Mouse (Mus musculus): ENCODE measurements at regions not wholly inside any gene's neighbourhood (a gene's known extent, or its start where the extent isn't known, plus 50 kb on each side); places are given as distances from the start of the nearest gene placed in this dataset.

GRCm38 (mm10) chr1:158161533-158161932, 194.6 kb downstream of the Brinp2 start:
- no peak for DNase-seq (ENCODE audit: low spot score)

GRCm38 (mm10) chr1:158163411-158163810, 192.7 kb downstream of the Brinp2 start:
- DNase-seq (ENCODE audit: low spot score), result no peak

- no peak for DNase-seq (ENCODE audit: low spot score)
These were observed 186.1 kb downstream of the Brinp2 start for GRCm38 (mm10) chr1:158170006-158170405.

DNA sequence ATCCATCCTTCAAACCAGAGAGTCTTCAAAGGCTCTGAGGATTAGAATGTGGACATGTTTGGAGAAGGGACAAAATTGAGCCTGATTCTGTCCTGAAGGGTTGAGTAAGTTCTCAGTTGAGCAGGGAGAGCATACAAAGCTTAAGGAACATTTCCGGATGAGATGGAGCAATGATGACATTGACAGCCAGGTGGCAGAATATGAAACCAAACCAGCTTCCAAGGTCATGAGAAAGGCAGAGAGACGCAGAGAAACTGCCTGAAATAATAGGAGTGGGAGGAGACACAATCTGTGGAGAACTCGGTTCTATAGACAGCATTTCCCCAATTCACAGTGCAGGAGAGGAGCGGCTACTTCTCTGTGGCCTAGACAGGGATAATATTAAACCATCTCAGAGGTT, 176.0 kb downstream of the Brinp2 start:
- no peak for DNase-seq (ENCODE audit: low spot score)

DNA sequence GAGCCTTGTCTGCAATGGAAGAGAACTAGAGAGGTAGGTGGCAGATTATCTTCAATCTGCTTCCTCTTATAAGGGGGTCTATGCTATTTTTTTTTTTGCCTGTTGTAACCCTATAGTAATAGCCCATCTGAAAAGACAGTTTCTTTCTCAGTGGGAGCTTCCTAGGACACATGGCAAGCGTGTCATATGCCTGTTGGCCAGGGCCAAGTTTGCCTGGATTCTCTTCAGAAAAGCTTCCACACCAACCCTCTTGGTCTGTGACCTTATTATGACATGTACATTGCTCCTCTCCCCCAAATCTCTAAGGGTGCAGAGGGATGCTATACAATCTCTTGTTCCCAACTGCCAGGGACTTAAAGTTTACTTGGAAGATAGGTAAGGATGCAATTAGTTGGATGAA, 174.8 kb downstream of the Brinp2 start:
- DNase-seq (ENCODE audit: low spot score), result no peak

GRCm38 (mm10) chr1:158187651-158188050, 168.5 kb downstream of the Brinp2 start:
- DNase-seq (ENCODE audit: low spot score), result no peak

DNA sequence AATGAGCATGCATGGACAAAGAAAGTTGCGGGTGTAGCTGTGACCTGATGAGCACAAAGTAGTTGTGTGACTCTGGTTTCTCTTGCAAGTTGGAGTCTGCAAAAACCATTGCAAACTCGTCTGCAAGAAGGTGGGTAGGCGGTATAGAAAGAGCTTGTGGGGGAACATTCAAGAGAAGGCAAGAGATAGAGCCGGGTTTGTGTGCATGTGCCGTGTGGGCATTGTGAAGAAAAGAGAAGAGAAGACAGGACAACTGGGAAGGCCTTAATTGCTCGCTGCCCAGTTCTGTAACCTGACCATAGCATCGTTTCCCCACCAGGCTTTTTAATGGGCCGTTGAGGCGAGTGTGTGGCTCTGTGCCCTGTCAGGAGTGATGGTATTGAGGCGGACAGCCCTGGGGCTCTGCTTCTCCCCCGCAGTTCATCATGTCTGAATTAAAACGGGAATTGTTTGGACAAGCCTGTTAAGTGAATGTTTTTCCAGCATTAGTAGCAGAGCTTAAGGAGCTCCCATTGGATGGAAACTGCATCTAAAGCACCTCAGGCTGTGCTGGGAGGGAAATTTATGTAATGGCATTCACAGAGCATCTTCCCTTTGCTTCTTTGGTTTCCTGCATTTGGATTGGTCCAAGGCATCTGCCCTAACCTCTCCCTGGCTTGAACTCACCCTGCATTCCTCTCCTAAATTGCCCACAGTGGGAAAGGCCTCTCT, 163.1 kb downstream of the Brinp2 start:
- DNase-seq (ENCODE audit: low spot score), result no peak

DNA sequence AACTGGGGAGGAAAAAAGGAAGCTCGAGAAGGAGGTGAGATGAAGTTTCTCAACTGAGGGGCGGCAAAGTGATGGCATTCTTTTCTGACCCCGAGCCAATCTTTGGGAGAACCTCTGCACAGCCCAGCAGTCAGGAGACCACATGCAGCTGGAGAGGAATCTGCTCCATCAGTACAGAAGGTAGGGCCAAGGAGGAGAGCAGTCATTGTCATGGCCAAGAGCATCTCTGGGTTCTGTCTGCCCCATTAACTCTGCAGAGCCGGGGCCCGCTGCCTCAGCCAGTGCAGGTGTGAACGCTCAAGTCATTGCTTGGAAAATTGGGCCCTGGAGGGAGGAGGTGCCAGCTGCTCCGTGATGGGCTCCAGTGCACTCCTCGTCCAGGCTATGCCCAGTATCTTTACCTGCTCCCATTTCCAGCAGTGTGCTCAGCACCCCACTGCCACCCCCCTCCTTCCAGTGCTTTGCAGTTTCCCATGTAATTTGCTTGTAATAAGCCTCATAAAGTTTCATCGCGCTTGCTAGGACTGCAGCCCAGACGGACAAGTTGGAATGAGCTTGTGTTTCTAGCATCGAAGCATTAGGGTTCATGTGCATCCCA, 162.1 kb downstream of the Brinp2 start:
- no peak for DNase-seq (ENCODE audit: low spot score)

All from layer of hippocampus, adult 9-10 months (tissue).